Mouse (Mus musculus) MEL (cell line): ENCODE data around the gene Slc39a11. TPM values are rescaled to one million over a fixed set of nuclear protein-coding genes. Genes with fewer than 3 reads are reported as not detected.

Source experiments
- DNase-seq: peaks from one replicate; pipeline ENCODE4 v3.0.0; 2011; ENCODE audit warnings: low read depth, low spot score
- H3K27ac ChIP-seq: 2 replicates; pipeline ENCODE4 v1.5.1; 2012; ENCODE audit warnings: low read depth, mild to moderate bottlenecking, control low read depth, low read length, moderate library complexity; ENCODE audit not compliant: control insufficient read depth
- H3K27me3 ChIP-seq, 2 experiments: fragments of 150-350 bp in 1 of 2; sonication (generic) in 1 of 2; 2 replicates each; pipeline ENCODE4 v1.6.1; 2012; ENCODE audit warnings: low read length in 2 of 2, mild to moderate bottlenecking in 2 of 2, improper control_type of control experiment in 1 of 2, moderate library complexity in 1 of 2; ENCODE audit not compliant: insufficient read depth in 2 of 2, control insufficient read depth in 1 of 2
- H3K36me3 ChIP-seq, 2 experiments: 2 replicates each; pipeline ENCODE4 v1.6.1; 2012 to 2014; ENCODE audit warnings: low read length in 2 of 2, improper control_type of control experiment in 1 of 2, inconsistent platforms in 1 of 2, mild to moderate bottlenecking in 1 of 2; ENCODE audit not compliant: insufficient read depth in 2 of 2, control insufficient read depth in 1 of 2
- H3K4me1 ChIP-seq, 2 experiments: fragments of 150-350 bp in 1 of 2; sonication (generic) in 1 of 2; 2 replicates each; pipeline ENCODE4 v1.6.1; 2012; ENCODE audit warnings: low read length in 2 of 2, improper control_type of control experiment in 1 of 2, mild to moderate bottlenecking in 1 of 2; ENCODE audit not compliant: insufficient read depth in 2 of 2, control insufficient read depth in 1 of 2
- H3K4me3 ChIP-seq, 2 experiments: fragments of 150-350 bp in 1 of 2; sonication (generic) in 1 of 2; 2 replicates each; pipeline ENCODE4 v1.5.1; 2012; ENCODE audit warnings: low read depth in 2 of 2, low read length in 2 of 2, mild to moderate bottlenecking in 2 of 2, moderate library complexity in 2 of 2, control low read depth in 1 of 2, improper control_type of control experiment in 1 of 2; ENCODE audit not compliant: control insufficient read depth in 1 of 2, insufficient read depth in 1 of 2
- H3K79me2 ChIP-seq: 2 replicates; pipeline ENCODE4 v1.6.1; 2012; ENCODE audit warnings: mild to moderate bottlenecking, low read length, moderate library complexity; ENCODE audit not compliant: control insufficient read depth, poor library complexity, insufficient read depth
- H3K9ac ChIP-seq: 2 replicates; pipeline ENCODE4 v1.6.1; 2012; ENCODE audit warnings: low read depth, mild to moderate bottlenecking, control low read depth, low read length, moderate library complexity; ENCODE audit not compliant: control insufficient read depth, poor library complexity, severe bottlenecking
- H3K9me3 ChIP-seq: fragments of 150-350 bp; sonication (generic); replicated peaks from 2 replicates; pipeline ENCODE4 v1.6.1; 2012; ENCODE audit warnings: mild to moderate bottlenecking, low read length, improper control_type of control experiment, moderate library complexity; ENCODE audit not compliant: insufficient read depth
- CHD2 ChIP-seq: IDR thresholded peaks from 2 replicates; pipeline ENCODE4 v1.6.1; 2011; ENCODE audit warnings: low read length, improper control_type of control experiment
- CTCF ChIP-seq, 3 experiments: IDR thresholded peaks in 2 of 3; conservative IDR thresholded peaks in 1 of 3; 2 replicates each; pipeline ENCODE4 v1.5.1; 2011 to 2012; ENCODE audit warnings: low read length in 3 of 3, low read depth in 2 of 3, mild to moderate bottlenecking in 2 of 3, improper control_type of control experiment in 1 of 3, inconsistent platforms in 1 of 3, mixed read lengths in 1 of 3, moderate library complexity in 1 of 3; ENCODE audit not compliant: control insufficient read depth in 1 of 3, insufficient read depth in 1 of 3, poor library complexity in 1 of 3, severe bottlenecking in 1 of 3
- EP300 ChIP-seq, 2 experiments: IDR thresholded peaks; 2 replicates each; pipeline ENCODE4 v1.6.1; 2011; ENCODE audit warnings: improper control_type of control experiment in 2 of 2, low read length in 2 of 2, low read depth in 1 of 2, mild to moderate bottlenecking in 1 of 2
- GABPA ChIP-seq: IDR thresholded peaks from 2 replicates; pipeline ENCODE4 v1.6.1; 2012; ENCODE audit warnings: low read depth, mild to moderate bottlenecking, inconsistent platforms, low read length, improper control_type of control experiment, moderate library complexity
- HCFC1 ChIP-seq: IDR thresholded peaks from 2 replicates; pipeline ENCODE4 v1.6.1; 2012; ENCODE audit warnings: low read depth, mild to moderate bottlenecking, inconsistent platforms, low read length, improper control_type of control experiment, moderate library complexity
- JUND ChIP-seq: IDR thresholded peaks from 2 replicates; pipeline ENCODE4 v1.6.1; 2011; ENCODE audit warnings: low read depth, mild to moderate bottlenecking, improper control_type of control experiment, low read length
- MAFK ChIP-seq: IDR thresholded peaks from 2 replicates; pipeline ENCODE4 v1.6.1; 2011; ENCODE audit warnings: low read depth, mild to moderate bottlenecking, low read length, improper control_type of control experiment, borderline replicate concordance
- MXI1 ChIP-seq: IDR thresholded peaks from 2 replicates; pipeline ENCODE4 v1.6.1; 2011; ENCODE audit warnings: mild to moderate bottlenecking, low read depth, low read length, improper control_type of control experiment
- NRF1 ChIP-seq: IDR thresholded peaks from 2 replicates; pipeline ENCODE4 v1.6.1; 2014; ENCODE audit warnings: low read depth, mild to moderate bottlenecking, inconsistent platforms, low read length, improper control_type of control experiment, moderate library complexity; ENCODE audit not compliant: poor library complexity, insufficient read depth, severe bottlenecking
- POLR2AphosphoS5 ChIP-seq: IDR thresholded peaks from 2 replicates; pipeline ENCODE4 v1.6.1; 2012; ENCODE audit warnings: low read depth, borderline replicate concordance, mild to moderate bottlenecking, inconsistent platforms, low read length, moderate library complexity, mixed read lengths
- SMC3 ChIP-seq: IDR thresholded peaks from 2 replicates; pipeline ENCODE4 v1.6.1; 2011; ENCODE audit warnings: low read depth, low read length, improper control_type of control experiment
- USF1 ChIP-seq: IDR thresholded peaks from 2 replicates; pipeline ENCODE4 v1.6.1; 2014; ENCODE audit warnings: low read depth, mild to moderate bottlenecking, inconsistent platforms, low read length, improper control_type of control experiment, moderate library complexity
- polyA plus RNA-seq, 2 experiments: library from polyadenylated mRNA; stranded (reverse) in 1 of 2; unstranded in 1 of 2; fragments of >175 nt in 1 of 2; fragments of >200 nt in 1 of 2; gene quantifications; 2 replicates each; pipeline versions ENCODE4 v1.2.1 to v1.2.4; 2012; ENCODE audit warnings: low replicate concordance in 2 of 2, low read depth in 1 of 2; ENCODE audit not compliant: insufficient read length in 2 of 2, insufficient read depth in 1 of 2, missing spikeins in 1 of 2
- total RNA-seq: library from RNA; depleted of rRNA; stranded (reverse); fragments of 300-350 nt; gene quantifications from 2 replicates; pipeline ENCODE4 v1.2.3, GENCODE M21; 2012

Slc39a11 gene
- total and polyA plus RNA-seq, 3 experiments: 34.2 to 45.6 TPM; not detected in 1

DNA sequence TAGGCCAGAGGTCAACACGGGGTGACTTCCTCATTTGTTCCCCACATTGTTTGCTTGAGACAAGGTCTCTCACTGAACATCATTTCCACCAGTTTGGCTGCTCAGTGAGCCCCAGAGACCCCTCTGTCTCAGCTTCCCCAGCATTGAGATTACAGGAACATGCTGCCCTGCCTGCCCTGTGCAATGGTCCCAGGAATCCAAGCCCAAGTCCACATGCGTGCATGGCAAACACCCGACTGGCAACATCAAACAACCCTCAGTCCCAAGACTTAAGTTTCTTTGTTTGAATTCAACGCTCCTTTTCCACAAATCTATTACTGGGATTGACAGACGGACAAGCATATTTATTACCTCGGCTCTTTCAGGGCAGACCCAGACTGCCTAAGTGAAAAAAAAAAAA, 110.8 kb downstream of the Slc39a11 start:
- no peak overlapping the region for H3K4me3 ChIP-seq
- H3K4me1 ChIP-seq: peaks cover 0 to 4% of the 10 kb centered on the region in 2 experiments; a peak in 1 of 4 replicates
- H3K36me3 ChIP-seq: no peaks in the 10 kb centered on the region; a peak in 1 of 4 replicates
- no peaks in the 10 kb centered on the region for H3K9me3 ChIP-seq
- H3K79me2 ChIP-seq: no peaks in the 10 kb centered on the region
- no peak overlapping the region for H3K9ac ChIP-seq
- no peaks in the 10 kb centered on the region for H3K27me3 ChIP-seq
- no peak for DNase-seq
- no peak overlapping the region for H3K27ac ChIP-seq
- TF ChIP-seq HCFC1: no peak
- TF ChIP-seq GABPA: no peak
- TF ChIP-seq JUND: no peak
- TF ChIP-seq MAFK: no peak
- TF ChIP-seq SMC3: no peak
- no peak for TF ChIP-seq POLR2AphosphoS5
- no peak for TF ChIP-seq USF1
- TF ChIP-seq CHD2: no peak

DNA sequence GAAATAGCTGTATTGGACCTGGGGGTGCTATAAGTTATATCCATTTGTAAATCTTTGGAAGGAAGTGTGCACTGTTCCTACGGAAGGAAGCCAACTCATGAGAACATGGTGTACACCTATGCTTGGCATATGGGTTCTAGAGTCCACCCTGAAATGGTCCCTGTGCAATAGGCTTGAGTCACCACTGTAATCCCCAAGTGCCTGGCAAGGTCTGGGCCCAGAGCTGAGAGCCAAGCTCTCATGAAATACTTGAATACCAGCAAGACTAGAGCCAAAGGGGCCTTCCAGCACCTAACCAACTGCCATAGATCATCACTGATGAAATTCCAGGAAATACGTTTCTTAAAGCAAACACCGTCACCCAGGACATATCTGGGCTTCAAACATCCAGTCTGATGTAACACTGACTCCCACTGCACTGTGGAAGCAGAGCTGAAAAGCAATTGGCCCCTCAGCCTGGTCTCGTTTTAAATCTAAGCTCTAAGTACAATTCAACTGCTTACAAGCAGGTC, 111.4 kb downstream of the Slc39a11 start:
- DNase-seq: peak; percentile 12
- Histone ChIP-seq H3K36me3 (no peaks in the 10 kb centered on the region; a peak in 1 of 4 replicates), H3K79me2 (no peaks in the 10 kb centered on the region), H3K4me3 (no peak overlapping the region), H3K9me3 (no peaks in the 10 kb centered on the region), H3K4me1 (peaks cover 0 to 4% of the 10 kb centered on the region in 2 experiments; a peak in 1 of 4 replicates), H3K27me3 (no peaks in the 10 kb centered on the region), H3K9ac (no peak overlapping the region), H3K27ac (no peak overlapping the region)
- TF ChIP-seq EP300 (IDR thresholded peaks at IDR 0.05; ENCODE audit: low read depth in 1 of 2, low read length in 2 of 2): peak in 1 of 2 experiments; percentile 24; a peak in 1 of 4 replicates
- TF ChIP-seq NRF1: no peak
- no peak for TF ChIP-seq CTCF (IDR thresholded peaks at IDR 0.05 in 2 of 3, conservative IDR thresholded peaks at IDR 0.05 in 1 of 3; ENCODE audit: control insufficient read depth in 1 of 3, insufficient read depth in 1 of 3, low read depth in 2 of 3, low read length in 3 of 3, poor library complexity in 1 of 3, severe bottlenecking in 1 of 3)
- no peak for TF ChIP-seq HCFC1
- no peak for TF ChIP-seq USF1

GRCm38 (mm10) chr11:113537715-113538114, 112.2 kb downstream of the Slc39a11 start:
- TF ChIP-seq MXI1 (no peak), POLR2AphosphoS5 (no peak)
- Histone ChIP-seq H3K9ac (no peak overlapping the region), H3K27ac (no peak overlapping the region), H3K79me2 (no peaks in the 10 kb centered on the region), H3K9me3 (no peaks in the 10 kb centered on the region), H3K4me3 (no peak overlapping the region), H3K4me1 (peaks cover 0 to 4% of the 10 kb centered on the region in 2 experiments; a peak in 1 of 4 replicates), H3K36me3 (no peaks in the 10 kb centered on the region; a peak in 1 of 4 replicates), H3K27me3 (no peaks in the 10 kb centered on the region)
- DNase-seq: no peak
